Mouse (Mus musculus) limb, embryonic 10.5 days (tissue): ENCODE data around the gene Atg3. TPM values are rescaled to one million over a fixed set of nuclear protein-coding genes. Genes with fewer than 3 reads are reported as not detected.

Experiments used
- DNase-seq: peaks from one replicate; pipeline ENCODE4 v3.0.0-alpha.2; 2017; ENCODE audit warnings: low spot score
- H3K27ac ChIP-seq: fragments of 300-500 bp; sonication (generic); 2 replicates; pipeline ENCODE4 v1.5.1; 2016; ENCODE audit warnings: mild to moderate bottlenecking
- H3K27me3 ChIP-seq: fragments of 300-500 bp; sonication (generic); 2 replicates; pipeline ENCODE4 v1.6.1; 2016; ENCODE audit warnings: low read depth, mild to moderate bottlenecking; ENCODE audit not compliant: poor library complexity, severe bottlenecking
- H3K36me3 ChIP-seq: fragments of 300-500 bp; sonication (generic); 2 replicates; pipeline ENCODE4 v1.6.1; 2016; ENCODE audit warnings: mild to moderate bottlenecking, moderate library complexity
- H3K4me1 ChIP-seq: fragments of 300-500 bp; sonication (generic); 2 replicates; pipeline ENCODE4 v1.6.1; 2016
- H3K4me3 ChIP-seq: fragments of 300-500 bp; sonication (generic); 2 replicates; pipeline ENCODE4 v1.5.1; 2016; ENCODE audit warnings: mild to moderate bottlenecking, moderate library complexity
- H3K9me3 ChIP-seq: fragments of 300-500 bp; sonication (generic); replicated peaks from 2 replicates; pipeline ENCODE4 v1.6.1; 2016; ENCODE audit warnings: mild to moderate bottlenecking
- WGBS: fragments of 180-500 bp; shearing (Covaris S2); methylation state at CpG from one replicate; pipeline ENCODE4 v1.1.7; 2016; 5-methylcytosine and 5-hydroxymethylcytosine counted together
- polyA plus RNA-seq: library from polyadenylated mRNA; unstranded; fragments of >200 nt; fragmentation: Nextera tagmentation; extraction: Ambion mirVana; gene quantifications from 2 replicates; pipeline ENCODE4 v1.2.1, GENCODE M21; 2016

The Atg3 gene
- polyA plus RNA-seq, 1 experiment from 2014 or later, result 31.2 TPM

DNA sequence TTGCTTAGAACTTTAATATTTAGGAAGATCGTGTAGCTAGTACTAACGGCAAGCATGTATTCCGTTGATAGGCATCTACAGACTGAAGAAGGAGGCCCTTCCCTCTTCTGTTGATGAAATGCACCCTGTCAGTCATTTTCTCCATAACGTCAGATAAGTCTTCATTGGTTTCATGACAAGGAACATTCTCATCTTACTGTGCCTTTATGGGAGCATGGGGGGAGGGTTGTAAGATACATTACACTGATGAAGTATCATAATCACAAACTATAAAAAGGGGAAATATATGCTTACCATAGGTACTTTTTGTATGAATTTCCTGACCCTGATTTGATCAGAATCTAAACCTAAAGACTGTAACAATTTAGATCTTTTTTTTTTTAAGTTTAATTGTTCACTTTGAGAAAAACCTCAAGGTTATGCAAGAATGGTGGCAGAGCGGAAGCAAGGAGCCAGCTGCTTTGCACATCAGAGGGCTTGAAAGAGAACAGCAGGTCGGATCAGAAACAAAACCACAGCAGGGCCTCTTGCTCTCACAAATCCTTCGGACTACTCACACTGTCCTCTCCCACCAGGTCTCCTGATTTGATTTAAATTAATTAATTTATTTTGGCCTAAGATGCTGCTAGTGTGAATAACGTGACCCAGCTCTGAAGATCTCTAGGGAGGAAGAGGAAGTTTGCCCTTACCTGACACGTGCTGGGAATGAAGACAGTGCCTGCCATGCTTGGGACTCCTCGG lies 65.2 kb downstream of the Atg3 start, which contains the start of gene Btla:
TSS of gene Btla (plus strand) at position 668 of the 741 bp plus-strand sequence.
- Histone ChIP-seq H3K27me3 (no peaks in the 10 kb centered on the region), H3K9me3 (no peaks in the 10 kb centered on the region), H3K27ac (no peak within 1 kb of the TSS), H3K36me3 (no peaks in the 10 kb centered on the region), H3K4me1 (no peaks in the 10 kb centered on the region), H3K4me3 (no peak within 1 kb of the TSS)
- DNase-seq, result no peak
- WGBS, result 51% methylated on average over 10 of the region's 10 CpGs

DNA sequence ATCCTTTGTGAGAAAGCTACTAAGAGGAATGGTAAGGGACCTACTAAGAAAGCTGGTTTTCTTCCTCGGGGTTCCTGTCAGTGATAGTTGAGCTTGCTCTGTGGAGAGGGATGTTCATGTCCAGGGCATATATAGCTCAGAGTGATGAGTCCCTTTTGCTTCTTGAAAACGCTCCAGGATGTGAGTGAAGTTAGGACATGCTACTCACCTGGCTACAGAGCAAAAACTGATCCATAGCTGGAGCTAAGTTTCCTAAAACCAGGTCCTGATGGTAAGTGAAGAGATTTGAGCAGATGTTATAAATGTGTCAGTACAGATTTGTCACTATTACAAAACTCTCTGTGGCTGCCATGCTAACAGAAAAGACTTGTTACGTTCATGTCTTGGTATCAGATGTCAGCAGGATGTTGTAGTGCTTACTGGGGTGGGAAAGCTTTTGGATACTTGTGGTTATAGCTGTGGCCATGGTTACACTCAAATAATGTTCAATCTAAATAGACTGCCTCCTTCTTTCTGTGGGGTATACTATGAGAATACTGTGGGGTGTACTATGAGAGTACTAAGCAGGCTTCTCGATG lies 65.9 kb downstream of the Atg3 start:
- DNase-seq, result no peak
- no peak overlapping the region for H3K27ac ChIP-seq
- no peaks in the 10 kb centered on the region for H3K36me3 ChIP-seq
- H3K4me1 ChIP-seq, result no peaks in the 10 kb centered on the region
- H3K27me3 ChIP-seq, result no peaks in the 10 kb centered on the region
- no peaks in the 10 kb centered on the region for H3K9me3 ChIP-seq
- 73% methylated on average over 4 of the region's 4 CpGs for WGBS
- H3K4me3 ChIP-seq, result no peak overlapping the region

DNA sequence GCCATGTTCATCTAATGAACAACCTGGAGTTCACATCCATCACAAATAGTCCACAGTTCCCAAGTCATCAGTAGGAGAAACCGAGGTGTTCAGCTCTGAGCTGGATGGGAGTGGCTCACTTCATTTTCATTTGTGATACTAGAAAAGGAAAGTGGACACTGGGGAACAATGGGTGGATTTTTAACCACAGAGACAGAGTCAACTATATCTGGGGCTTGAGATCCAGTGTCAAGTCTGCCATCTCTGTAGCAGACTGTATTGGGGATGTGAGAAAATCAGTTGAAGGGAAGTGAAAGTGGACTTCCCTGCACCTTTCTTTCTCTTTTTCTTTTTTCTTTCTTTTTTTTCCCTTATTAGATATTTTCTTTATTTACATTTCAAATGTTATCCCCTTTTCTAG lies 68.4 kb downstream of the Atg3 start:
- 83% methylated on average over 1 of the region's 1 CpGs for WGBS
- H3K4me1 ChIP-seq, result no peaks in the 10 kb centered on the region
- no peaks in the 10 kb centered on the region for H3K36me3 ChIP-seq
- H3K9me3 ChIP-seq, result no peaks in the 10 kb centered on the region
- DNase-seq, result no peak
- H3K4me3 ChIP-seq, result no peak overlapping the region
- no peak overlapping the region for H3K27ac ChIP-seq
- no peaks in the 10 kb centered on the region for H3K27me3 ChIP-seq

DNA sequence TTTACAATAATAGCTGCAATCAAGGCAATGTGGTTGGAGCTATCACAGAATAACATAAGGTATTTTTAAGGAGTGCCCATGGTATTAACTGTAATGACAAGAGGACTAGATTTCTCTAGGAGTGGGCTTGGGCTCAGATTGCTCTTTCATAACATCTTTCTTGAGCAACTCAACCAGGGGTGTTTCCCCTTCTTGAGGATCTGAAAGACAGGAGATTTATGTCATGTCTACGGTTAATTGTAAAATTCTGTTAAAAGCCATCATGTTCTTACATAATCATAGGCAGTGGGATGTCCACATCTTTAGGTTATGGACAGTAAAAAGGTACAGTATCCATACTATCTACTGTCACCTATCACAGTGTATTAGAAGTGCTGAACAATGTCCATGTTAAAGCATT lies 72.7 kb downstream of the Atg3 start:
- WGBS, result 93% methylated on average over 1 of the region's 1 CpGs
- Histone ChIP-seq H3K4me1 (no peaks in the 10 kb centered on the region), H3K4me3 (no peak overlapping the region), H3K9me3 (no peaks in the 10 kb centered on the region), H3K27ac (no peak overlapping the region), H3K27me3 (no peaks in the 10 kb centered on the region), H3K36me3 (no peaks in the 10 kb centered on the region)
- DNase-seq, result no peak

DNA sequence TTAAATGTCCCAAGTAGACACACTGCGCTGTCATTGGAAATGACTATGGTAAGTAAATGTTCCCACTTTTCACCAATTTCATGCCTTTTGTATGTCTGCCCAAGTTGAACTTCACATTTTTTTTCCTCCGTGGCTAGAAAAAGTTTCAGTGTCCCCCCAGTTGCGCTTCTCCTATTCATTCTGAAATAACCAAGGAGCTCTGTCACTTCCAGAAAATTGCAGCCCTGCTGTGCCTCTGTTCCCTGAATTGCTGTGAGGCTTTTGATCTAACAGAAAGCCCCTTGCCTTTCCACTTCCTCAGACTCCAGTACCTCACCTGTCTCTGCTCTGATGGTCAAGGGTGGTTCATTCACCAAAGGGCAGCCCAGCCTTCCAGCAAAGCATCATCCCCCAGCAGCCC lies 74.4 kb downstream of the Atg3 start:
- no peaks in the 10 kb centered on the region for H3K36me3 ChIP-seq
- no peak for DNase-seq
- H3K4me1 ChIP-seq, result no peaks in the 10 kb centered on the region
- H3K27ac ChIP-seq, result no peak overlapping the region
- no peak overlapping the region for H3K4me3 ChIP-seq
- H3K27me3 ChIP-seq, result no peaks in the 10 kb centered on the region
- WGBS, result 88% methylated on average over 3 of the region's 3 CpGs
- H3K9me3 ChIP-seq, result no peaks in the 10 kb centered on the region

Other genes starting within 250 kb of the Atg3 start
- gene Cd200r3, start 215.1 kb upstream of the Atg3 start, polyA plus RNA-seq, result not detected in 2 replicates
- 24.4 and 35.8 TPM in 2 replicates for gene Ccdc80, start 65.4 kb upstream of the Atg3 start, polyA plus RNA-seq
- 10.0 and 14.1 TPM in 2 replicates for gene Slc35a5, start 79 bp upstream of the Atg3 start, polyA plus RNA-seq
- gene Btla, start 65.5 kb downstream of the Atg3 start, polyA plus RNA-seq, result 0.10 TPM in 1 of 2 replicates, not detected in the other